Mouse (Mus musculus) c-Kit-negative CD71-positive TER-119-positive erythroid progenitor cells, embryonic 14.5 days (primary cell): ENCODE data around the gene Gm12117.

Experiments
- DNase-seq: peaks from one replicate; pipeline ENCODE4 v3.0.0-alpha.2; 2013; ENCODE audit warnings: low read depth, low spot score

Gene Gm12117

GRCm38 (mm10) chr11:33276637-33277036 is at the start of gene Gm12117:
Gm12117 (minus strand) TSS chr11:33276737.
- DNase-seq = no peak

DNA sequence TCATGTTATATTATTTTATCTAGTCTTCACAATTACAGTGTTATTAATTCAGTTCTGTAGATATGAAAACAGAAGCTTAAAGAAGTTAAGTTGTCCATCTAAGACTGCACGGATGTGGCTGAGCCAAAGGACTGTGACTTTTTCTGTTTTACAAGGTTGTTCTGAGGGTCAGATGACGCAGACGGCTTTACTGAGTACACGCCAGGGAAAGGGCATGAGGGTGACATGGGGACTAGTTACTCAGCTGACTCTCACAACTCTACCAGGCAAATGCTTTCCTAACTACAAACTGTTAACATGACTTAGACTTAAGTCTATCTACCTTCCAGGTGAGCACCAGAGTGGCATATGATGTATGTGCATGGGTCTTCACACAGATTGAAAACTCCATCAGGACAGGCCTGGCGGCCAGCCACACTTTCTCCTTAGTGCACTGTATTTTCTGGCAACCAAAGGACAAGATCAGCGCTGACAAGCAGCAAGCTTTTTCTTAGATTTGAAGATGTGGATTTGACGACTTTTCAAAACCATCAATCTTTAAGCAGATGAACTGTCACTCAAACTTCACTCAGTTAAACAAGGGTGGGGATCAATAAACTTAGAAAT is 42.6 kb upstream of the Gm12117 start:
- no peak for DNase-seq

DNA sequence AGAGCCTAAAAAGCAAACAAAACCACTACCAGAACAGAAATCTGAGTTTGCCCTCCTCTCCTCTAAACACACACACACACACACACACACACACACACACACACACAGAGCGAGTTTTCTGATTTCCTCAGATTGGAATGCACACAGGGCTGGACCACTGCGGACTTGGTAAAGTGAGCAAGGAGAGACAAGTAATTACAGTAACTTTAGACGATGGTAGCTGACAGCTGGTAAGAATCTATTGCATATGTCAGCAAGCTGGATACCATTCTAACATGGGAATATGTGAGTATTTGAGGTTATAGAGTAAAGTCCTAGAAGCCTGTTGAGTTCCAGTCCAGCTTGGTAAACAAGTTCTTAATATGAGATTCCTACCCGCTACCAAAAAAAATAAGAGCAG is 33.0 kb upstream of the Gm12117 start:
- DNase-seq = no peak

DNA sequence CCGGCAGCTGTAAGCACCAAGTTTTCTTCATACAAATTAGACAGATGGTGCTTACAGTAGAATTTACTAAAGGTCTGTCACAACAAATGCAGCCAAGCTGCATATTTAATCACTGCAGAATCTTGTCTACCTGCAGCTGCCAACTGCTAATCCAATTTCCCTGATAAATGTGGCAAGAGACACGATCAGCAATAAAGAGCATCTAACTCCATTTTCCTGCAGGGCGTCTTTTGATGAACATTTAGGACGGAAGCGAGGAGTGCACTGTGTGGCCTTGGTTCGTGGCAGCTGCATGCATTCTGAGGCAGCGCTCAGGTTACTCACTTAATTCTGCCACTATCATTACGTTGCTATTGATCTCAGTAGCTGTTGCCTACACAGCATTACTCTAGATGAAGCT is 24.3 kb upstream of the Gm12117 start:
- no peak for DNase-seq

DNA sequence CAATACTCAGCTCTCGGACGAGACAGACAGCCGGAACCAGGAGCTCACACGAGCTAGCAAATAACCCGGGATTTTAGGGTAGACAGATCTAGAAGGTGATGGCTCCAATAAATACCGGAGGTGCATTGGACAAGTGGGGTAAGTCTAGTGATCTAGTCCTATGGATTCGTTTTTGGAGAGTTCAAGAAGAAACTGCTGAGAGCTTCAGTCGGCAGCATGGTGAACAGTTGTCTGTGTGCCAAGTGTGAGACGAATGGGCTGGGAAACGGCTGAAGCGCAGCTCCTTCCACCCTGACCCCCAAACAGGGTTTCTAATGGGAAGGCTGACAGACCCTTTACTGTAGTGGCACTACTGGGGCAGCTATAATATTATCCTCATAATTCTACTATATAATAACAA is 22.8 kb upstream of the Gm12117 start:
- no peak for DNase-seq

- no peak for DNase-seq
These were observed 20.6 kb upstream of the Gm12117 start for GRCm38 (mm10) chr11:33297121-33297520.

DNA sequence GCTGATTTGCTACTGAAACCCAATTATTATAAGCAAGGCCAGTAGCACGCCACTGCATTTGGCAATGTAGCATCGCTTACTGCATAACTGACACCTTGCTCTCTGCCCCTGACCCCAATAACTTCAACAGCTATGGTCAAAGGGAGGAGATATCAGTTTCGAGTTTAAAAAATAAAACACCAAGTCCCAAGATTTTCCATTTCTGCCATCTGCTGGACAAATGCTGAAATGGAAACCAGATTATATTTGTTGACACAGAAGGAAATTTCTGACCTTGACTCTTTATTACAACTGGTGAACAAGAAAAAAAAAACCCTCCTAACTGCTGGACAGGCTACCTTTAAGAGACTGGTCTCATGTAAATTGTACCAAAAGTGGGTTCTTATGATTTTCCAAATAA is 18.9 kb upstream of the Gm12117 start:
- no peak for DNase-seq

- no peak for DNase-seq
These were observed 17.5 kb upstream of the Gm12117 start for GRCm38 (mm10) chr11:33294063-33294462.

GRCm38 (mm10) chr11:33278571-33278970 is 2.0 kb upstream of the Gm12117 start:
- no peak for DNase-seq

DNA sequence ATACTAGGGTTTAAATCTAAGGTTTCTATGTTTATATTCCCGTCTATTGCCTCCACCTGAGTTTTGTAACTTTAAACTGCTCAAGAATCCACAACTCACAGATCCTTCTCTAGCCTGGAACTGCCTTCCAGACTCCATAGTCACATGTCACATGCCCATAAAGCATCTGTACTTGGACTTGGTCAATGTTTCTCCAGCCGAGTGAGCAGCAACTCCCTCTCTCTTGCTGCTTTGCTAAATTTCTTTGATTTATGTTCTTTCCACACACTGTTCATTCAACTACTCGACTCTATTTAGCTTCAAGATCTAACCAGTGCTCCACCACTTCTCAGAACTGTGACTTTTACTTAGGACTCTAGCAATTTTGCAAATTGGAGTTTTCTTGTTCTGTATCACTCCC is 1.7 kb downstream of the Gm12117 start:
- no peak for DNase-seq

GRCm38 (mm10) chr11:33274294-33274693 is 2.2 kb downstream of the Gm12117 start:
- DNase-seq = no peak

DNA sequence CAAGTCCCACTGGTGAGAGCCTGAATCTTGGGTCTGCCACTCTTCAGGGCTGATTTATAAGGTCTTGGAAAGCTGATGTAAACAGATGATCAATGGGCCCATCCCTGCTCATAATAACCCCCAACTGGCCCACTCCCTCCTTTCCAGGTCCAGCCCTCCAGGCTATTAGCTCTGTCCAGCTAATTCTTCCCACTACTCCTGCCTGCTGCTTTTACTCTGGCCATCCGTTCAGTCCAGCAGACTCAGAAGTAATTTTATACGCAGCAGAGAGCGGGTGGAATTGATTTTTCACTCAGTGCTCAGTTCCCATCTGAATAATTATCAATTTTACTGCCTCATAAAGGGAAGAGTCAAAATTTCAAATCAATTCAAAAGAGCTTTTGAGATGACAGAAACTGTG is 36.2 kb downstream of the Gm12117 start:
- DNase-seq = no peak

DNA sequence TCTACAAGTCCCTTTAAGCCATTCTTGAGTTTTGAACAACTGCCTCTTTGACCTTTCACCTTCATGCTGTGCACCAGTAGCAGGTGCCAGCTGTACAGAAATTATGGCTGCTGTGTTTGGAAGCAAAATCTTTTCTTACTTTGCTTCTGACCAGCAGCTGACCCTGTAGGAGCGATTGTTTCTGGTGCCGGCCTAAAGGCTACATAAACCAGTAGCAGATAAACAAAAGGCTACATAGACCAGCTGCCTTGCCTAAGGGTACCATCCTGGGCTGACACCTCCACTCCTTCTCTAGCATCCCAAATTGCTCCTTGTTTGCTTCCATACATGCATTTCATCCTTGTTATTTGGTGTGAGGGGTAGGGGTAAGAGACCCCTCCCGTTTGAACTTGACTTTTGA is 42.4 kb downstream of the Gm12117 start:
- DNase-seq = no peak

- no peak for DNase-seq
These were observed 44.5 kb downstream of the Gm12117 start for GRCm38 (mm10) chr11:33232056-33232455.

DNA sequence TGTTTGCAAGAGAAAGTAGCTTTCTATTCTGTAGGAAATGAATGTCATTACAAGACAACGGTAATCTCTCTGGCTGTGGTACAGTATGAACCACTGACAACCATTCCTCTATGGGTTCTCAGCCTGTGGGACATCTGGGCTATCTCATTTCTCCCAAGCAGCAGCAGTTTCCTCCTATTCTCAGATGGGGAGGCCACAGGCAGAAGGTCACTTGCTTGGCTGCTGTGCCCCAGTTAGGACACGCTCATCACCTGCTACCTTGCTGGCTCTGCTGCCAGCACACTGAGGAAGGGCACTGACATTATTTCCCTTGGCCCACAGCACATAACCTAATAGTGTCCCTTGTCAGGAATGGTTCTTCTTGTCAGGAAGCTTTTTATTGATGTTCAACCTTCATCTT is 48.4 kb downstream of the Gm12117 start:
- DNase-seq = no peak

- no peak for DNase-seq
These were observed 50.0 kb downstream of the Gm12117 start for GRCm38 (mm10) chr11:33226516-33226915.
